ENCODE assay signal across 8 mouse cellular contexts in genomic region chr15:96286935-96287292, GRCm38 (mm10). TPM values are rescaled to one million over a fixed set of nuclear protein-coding genes. Genes with fewer than 3 reads are reported as not detected.
DNase-seq lines count a peak whose midpoint lies in the region; ATAC-seq lines count a peak whose summit lies in the region.

No protein-coding gene starts in this region.

- no peaks in the 10 kb centered on the region for H3K9me3 ChIP-seq in lung, embryonic 15.5 days
- H3K9me3 ChIP-seq in embryonic facial prominence, embryonic 14.5 days (ENCODE audit: control insufficient read depth, low read length) = no peaks in the 10 kb centered on the region
- H3K9me3 ChIP-seq in intestine, embryonic 14.5 days (ENCODE audit: control insufficient read depth, low read length) = no peaks in the 10 kb centered on the region
- no peaks in the 10 kb centered on the region for H3K9me3 ChIP-seq in neural tube, embryonic 13.5 days

- H3K27me3 ChIP-seq in lung, embryonic 15.5 days = no peaks in the 10 kb centered on the region
- no peaks in the 10 kb centered on the region for H3K27me3 ChIP-seq in embryonic facial prominence, embryonic 14.5 days (replicated peaks; ENCODE audit: control insufficient read depth, insufficient read depth, low read length)
- H3K27me3 ChIP-seq in intestine, embryonic 14.5 days (replicated peaks; ENCODE audit: control insufficient read depth, insufficient read depth, low read length) = no peaks in the 10 kb centered on the region
- H3K27me3 ChIP-seq in neural tube, embryonic 13.5 days = no peaks in the 10 kb centered on the region

- peak overlapping the region; percentile 77 for H3K4me2 ChIP-seq in lung, embryonic 15.5 days
- peak overlapping the region; percentile 87 for H3K4me2 ChIP-seq in embryonic facial prominence, embryonic 14.5 days (ENCODE audit: low read depth, low read length)
- H3K4me2 ChIP-seq in intestine, embryonic 14.5 days (ENCODE audit: low read length) = peak overlapping the region; percentile 79
- H3K4me2 ChIP-seq in neural tube, embryonic 13.5 days = peak overlapping the region; percentile 84

- peak; percentile 46 for ATAC-seq in lung, embryonic 15.5 days (ENCODE audit: borderline replicate concordance, extremely low read depth, low FRiP score, low TSS enrichment)
- ATAC-seq in embryonic facial prominence, embryonic 14.5 days (ENCODE audit: low read depth) = peak; percentile 19
- ATAC-seq in intestine, embryonic 14.5 days (replicated peaks; ENCODE audit: low FRiP score, low TSS enrichment, low read depth) = peak; percentile 26
- ATAC-seq in neural tube, embryonic 13.5 days (ENCODE audit: low read depth) = peak; percentile 40

- H3K4me3 ChIP-seq in lung, embryonic 15.5 days = peak overlapping the region; percentile 93
- peak overlapping the region; percentile 90 for H3K4me3 ChIP-seq in embryonic facial prominence, embryonic 14.5 days (ENCODE audit: low read depth, low read length)
- peak overlapping the region; percentile 78 for H3K4me3 ChIP-seq in intestine, embryonic 14.5 days (ENCODE audit: low read depth, low read length)
- peak overlapping the region; percentile 93 for H3K4me3 ChIP-seq in neural tube, embryonic 13.5 days

- peak overlapping the region; percentile 100 for H3K27ac ChIP-seq in lung, embryonic 15.5 days
- peak overlapping the region; percentile 100 for H3K27ac ChIP-seq in embryonic facial prominence, embryonic 14.5 days (replicated peaks; ENCODE audit: low read depth, low read length)
- peak overlapping the region; percentile 99 for H3K27ac ChIP-seq in intestine, embryonic 14.5 days (ENCODE audit: low read depth)
- H3K27ac ChIP-seq in neural tube, embryonic 13.5 days (replicated peaks) = peak overlapping the region; percentile 100

- no peaks in the 10 kb centered on the region for H3K36me3 ChIP-seq in lung, embryonic 15.5 days
- peaks cover 12% of the 10 kb centered on the region for H3K36me3 ChIP-seq in embryonic facial prominence, embryonic 14.5 days (ENCODE audit: control insufficient read depth, insufficient read depth, low read length)
- peaks cover 13% of the 10 kb centered on the region; the same call in 1 of the 2 replicates for H3K36me3 ChIP-seq in intestine, embryonic 14.5 days (ENCODE audit: control insufficient read depth, insufficient read depth, low read length)
- no peaks in the 10 kb centered on the region for H3K36me3 ChIP-seq in neural tube, embryonic 13.5 days

- peaks cover 25% of the 10 kb centered on the region for H3K4me1 ChIP-seq in lung, embryonic 15.5 days
- peaks cover 23% of the 10 kb centered on the region for H3K4me1 ChIP-seq in embryonic facial prominence, embryonic 14.5 days (ENCODE audit: control insufficient read depth, insufficient read depth, low read length)
- H3K4me1 ChIP-seq in intestine, embryonic 14.5 days (replicated peaks; ENCODE audit: control insufficient read depth, insufficient read depth, low read length) = peaks cover 24% of the 10 kb centered on the region
- H3K4me1 ChIP-seq in neural tube, embryonic 13.5 days (replicated peaks) = peaks cover 38% of the 10 kb centered on the region

- H3K9ac ChIP-seq in lung, embryonic 15.5 days = peak overlapping the region; percentile 99
- H3K9ac ChIP-seq in embryonic facial prominence, embryonic 14.5 days (ENCODE audit: low read depth, low read length) = peak overlapping the region; percentile 99
- H3K9ac ChIP-seq in intestine, embryonic 14.5 days (ENCODE audit: low read length) = peak overlapping the region; percentile 99
- peak overlapping the region; percentile 100 for H3K9ac ChIP-seq in neural tube, embryonic 13.5 days

- no peak for DNase-seq in lung, postnatal 25 days (ENCODE audit: low spot score)
- no peak for DNase-seq in embryonic facial prominence, embryonic 14.5 days (ENCODE audit: low spot score)
- DNase-seq in intestine, embryonic 14.5 days (ENCODE audit: low spot score) = no peak
- no peak for DNase-seq in layer of hippocampus, postnatal 36 days
- no peak for DNase-seq in adrenal gland, postnatal 14 days
- no peak for DNase-seq in urinary bladder, postnatal 36 days (ENCODE audit: low spot score in 2 of 2)

- WGBS in lung, embryonic 15.5 days = under 1% methylated on average over 36 of the region's 63 CpGs
- 0% methylated on average over 5 of the region's 63 CpGs for WGBS in embryonic facial prominence, embryonic 14.5 days
- under 1% methylated on average over 35 of the region's 63 CpGs for WGBS in intestine, embryonic 14.5 days
- 1% methylated on average over 16 of the region's 63 CpGs for whole genome bisulfite sequencing in neural tube, embryonic 13.5 days

RNA-seq across cellular contexts. Expression of gene Arid2, which starts 0.4 kb away (rescaled TPM):
- 20.8 and 21.7 TPM in 2 replicates for polyA plus RNA-seq in lung, embryonic 15.5 days (2015; fragmentation: Nextera tagmentation; extraction: Ambion mirVana)
- 25.2 and 25.6 TPM in 2 replicates for polyA plus RNA-seq in embryonic facial prominence, embryonic 14.5 days (2014; fragmentation: Nextera tagmentation; extraction: Ambion mirVana)
- 28.1 and 31.1 TPM in 2 replicates for polyA plus RNA-seq in intestine, embryonic 14.5 days (2014; fragmentation: Nextera tagmentation; extraction: Ambion mirVana)
- 23.9 and 27.0 TPM in 2 replicates for polyA plus RNA-seq in neural tube, embryonic 13.5 days (2015; fragmentation: Nextera tagmentation; extraction: Ambion mirVana)
- total RNA-seq in layer of hippocampus, postnatal 36 days (2021) = 10 to 100 TPM; 34.6 to 38.5 TPM
- total RNA-seq in adrenal gland, postnatal 14 days (2021) = 38.4 and 43.1 TPM in 2 replicates
